Comparison of ENCODE assay signal across 8 mouse cellular contexts in genomic region chr1:91436380-91437082, GRCm38 (mm10). TPM values are rescaled to one million over a fixed set of nuclear protein-coding genes. Genes with fewer than 3 reads are reported as not detected.
A peak's percentile ranks its signal among the peaks of the same experiment; 100 is the strongest.
DNase-seq lines count a peak whose midpoint lies in the region; ATAC-seq and TF ChIP-seq lines count a peak whose summit lies in the region.

No protein-coding gene starts in this region.

- H3K9ac ChIP-seq in hindbrain, embryonic 14.5 days, result no peak overlapping the region
- H3K9ac ChIP-seq in CH12.LX (ENCODE audit: insufficient read depth, low read depth), result no peak overlapping the region
- peak overlapping the region; percentile 41 for H3K9ac ChIP-seq in heart, embryonic 16.5 days (ENCODE audit: low read length)

- TF ChIP-seq RAD21 in CH12.LX (IDR thresholded peaks at IDR 0.05; ENCODE audit: low read depth, low read length), result no peak

- no peak for TF ChIP-seq POLR2A in CH12.LX (IDR thresholded peaks at IDR 0.05; ENCODE audit: low read depth, low read length)

- peak; percentile 54 for DNase-seq in hindbrain, embryonic 14.5 days (ENCODE audit: low spot score)
- no peak for DNase-seq in hindbrain, embryonic 10.5 days (ENCODE audit: low spot score)
- DNase-seq in CH12.LX (ENCODE audit: extremely low read depth), result no peak
- peak; percentile 61 to 75 for DNase-seq in cerebellum, postnatal 14 days
- DNase-seq in large intestine, adult 2 months (ENCODE audit: low read depth, low spot score), result peak; percentile 42
- DNase-seq in ovary, postnatal 14 days (ENCODE audit: low spot score), result peak; percentile 81
- no peak for DNase-seq in yolk sac, embryonic 10.5 days (ENCODE audit: low spot score)

- dilution Hi-C loops in CH12.LX (cut with MboI; ENCODE audit: extremely low pct_ligation_motif_present, extremely low pct_unique_long_range_greater_than_20kb, low sequenced_read_pairs), result no loop called here

- no peak overlapping the region for H3K4me2 ChIP-seq in hindbrain, embryonic 14.5 days (replicated peaks)
- H3K4me2 ChIP-seq in CH12.LX (ENCODE audit: insufficient read depth, low read depth, poor library complexity, severe bottlenecking), result no peak overlapping the region
- H3K4me2 ChIP-seq in heart, embryonic 16.5 days (ENCODE audit: low read depth, low read length), result no peak overlapping the region; the same call in 1 of the 2 replicates

- no peaks in the 10 kb centered on the region for H3K9me3 ChIP-seq in hindbrain, embryonic 14.5 days (ENCODE audit: control insufficient read depth, low read length)
- H3K9me3 ChIP-seq in hindbrain, embryonic 10.5 days, result no peaks in the 10 kb centered on the region
- no peaks in the 10 kb centered on the region for H3K9me3 ChIP-seq in CH12.LX (replicated peaks; ENCODE audit: low read length)
- no peaks in the 10 kb centered on the region for H3K9me3 ChIP-seq in heart, embryonic 16.5 days (replicated peaks; ENCODE audit: control insufficient read depth, low read length)

- no peaks in the 10 kb centered on the region for H3K79me2 ChIP-seq in CH12.LX (replicated peaks; ENCODE audit: control insufficient read depth, extremely low read depth, insufficient read depth, poor library complexity, severe bottlenecking)

- in situ Hi-C loops in CH12.LX (cut with MboI; ENCODE audit: low pct_ligation_motif_present, low pct_unique_long_range_greater_than_20kb, low sequenced_read_pairs), result no loop called here

- WGBS in hindbrain, embryonic 14.5 days, result 70% methylated on average over 6 of the region's 6 CpGs
- WGBS in hindbrain, embryonic 10.5 days, result 86% methylated on average over 6 of the region's 6 CpGs
- 37% methylated on average over 6 of the region's 6 CpGs for WGBS in heart, embryonic 16.5 days
- 21% methylated on average over 6 of the region's 6 CpGs for WGBS in large intestine, adult 2 months

- peaks cover 13% of the 10 kb centered on the region; the same call in 1 of the 2 replicates for H3K4me1 ChIP-seq in hindbrain, embryonic 14.5 days (replicated peaks; ENCODE audit: control insufficient read depth, insufficient read depth, low read length)
- no peaks in the 10 kb centered on the region for H3K4me1 ChIP-seq in hindbrain, embryonic 10.5 days (replicated peaks)
- H3K4me1 ChIP-seq in CH12.LX (ENCODE audit: control insufficient read depth in 1 of 2, insufficient read depth in 2 of 2), result peaks cover 16 to 36% of the 10 kb centered on the region in 2 experiments
- peaks cover 25% of the 10 kb centered on the region for H3K4me1 ChIP-seq in heart, embryonic 16.5 days (ENCODE audit: control insufficient read depth, insufficient read depth, low read length)

- TF ChIP-seq CTCF in CH12.LX (conservative IDR thresholded peaks at IDR 0.05 in 1 of 2, IDR thresholded peaks at IDR 0.05 in 1 of 2; ENCODE audit: low read depth in 2 of 2, low read length in 2 of 2), result no peak

- no peaks in the 10 kb centered on the region for H3K27me3 ChIP-seq in hindbrain, embryonic 14.5 days (ENCODE audit: control insufficient read depth, insufficient read depth, low read length)
- H3K27me3 ChIP-seq in hindbrain, embryonic 10.5 days (ENCODE audit: insufficient read depth, poor library complexity, severe bottlenecking), result no peaks in the 10 kb centered on the region
- no peaks in the 10 kb centered on the region for H3K27me3 ChIP-seq in CH12.LX (replicated peaks)
- H3K27me3 ChIP-seq in heart, embryonic 16.5 days (ENCODE audit: control insufficient read depth, insufficient read depth, low read length), result no peaks in the 10 kb centered on the region

- no peak for TF ChIP-seq EP300 in CH12.LX (IDR thresholded peaks at IDR 0.05; ENCODE audit: low read length)

- H3K27ac ChIP-seq in hindbrain, embryonic 14.5 days, result peak overlapping the region; percentile 7; the same call in 1 of the 2 replicates
- H3K27ac ChIP-seq in hindbrain, embryonic 10.5 days, result no peak overlapping the region
- H3K27ac ChIP-seq in CH12.LX (ENCODE audit: insufficient read depth, low read depth), result no peak overlapping the region; the same call in 1 of the 2 replicates
- H3K27ac ChIP-seq in heart, embryonic 16.5 days (ENCODE audit: low read length), result peak overlapping the region; percentile 89

- no peak overlapping the region for H3K4me3 ChIP-seq in hindbrain, embryonic 14.5 days (replicated peaks; ENCODE audit: low read length)
- no peak overlapping the region for H3K4me3 ChIP-seq in hindbrain, embryonic 10.5 days
- H3K4me3 ChIP-seq in CH12.LX (replicated peaks in 1 of 3; ENCODE audit: low read depth in 2 of 3, low read length in 2 of 3, poor library complexity in 1 of 3), result no peak overlapping the region
- H3K4me3 ChIP-seq in heart, embryonic 16.5 days (ENCODE audit: low read length), result no peak overlapping the region

- peaks cover 56% of the 10 kb centered on the region for H3K36me3 ChIP-seq in hindbrain, embryonic 14.5 days (replicated peaks; ENCODE audit: control insufficient read depth, insufficient read depth)
- H3K36me3 ChIP-seq in hindbrain, embryonic 10.5 days, result no peaks in the 10 kb centered on the region
- H3K36me3 ChIP-seq in CH12.LX (replicated peaks in 1 of 2; ENCODE audit: control insufficient read depth in 1 of 2, insufficient read depth in 1 of 2, low read length in 1 of 2), result peaks cover 39 to 68% of the 10 kb centered on the region in 2 experiments
- peaks cover 25% of the 10 kb centered on the region for H3K36me3 ChIP-seq in heart, embryonic 16.5 days (ENCODE audit: control insufficient read depth, insufficient read depth)

- ATAC-seq in hindbrain, embryonic 14.5 days (ENCODE audit: low FRiP score), result peak; percentile 48; the same call in 1 of the 2 replicates
- ATAC-seq in heart, embryonic 16.5 days (replicated peaks; ENCODE audit: extremely low read depth, insufficient read depth, low FRiP score), result peak; percentile 92

TF ChIP-seq in CH12.LX, 34 proteins besides CTCF, POLR2A, EP300 and RAD21 (continues in another document):
- TF ChIP-seq USF2 (conservative IDR thresholded peaks at IDR 0.05; ENCODE audit: low read depth, low read length) (no peak), SIN3A (IDR thresholded peaks at IDR 0.05; ENCODE audit: low read length) (peak; percentile 60), ZNF384 (IDR thresholded peaks at IDR 0.05; ENCODE audit: low read depth, low read length) (no peak), ZMIZ1 (IDR thresholded peaks at IDR 0.05; ENCODE audit: low read depth, low read length) (no peak), JUND (conservative IDR thresholded peaks at IDR 0.05; ENCODE audit: low read depth, low read length) (no peak), SMC3 (IDR thresholded peaks at IDR 0.05; ENCODE audit: low read depth, low read length) (no peak), NELFE (IDR thresholded peaks at IDR 0.05; ENCODE audit: low read depth, low read length) (no peak), E2F4 (IDR thresholded peaks at IDR 0.05; ENCODE audit: insufficient replicate concordance, low read depth, low read length) (no peak), PAX5 (IDR thresholded peaks at IDR 0.05; ENCODE audit: low read length) (no peak), MAZ (IDR thresholded peaks at IDR 0.05; ENCODE audit: low read depth, low read length) (0 out of 2 replicates have a peak, but pooled peaks have one; percentile 17), ZC3H11A (IDR thresholded peaks at IDR 0.05; ENCODE audit: low read depth, low read length) (no peak), MXI1 (IDR thresholded peaks at IDR 0.05; ENCODE audit: low read depth, low read length) (no peak; the same call in 1 of the 2 replicates), JUN (IDR thresholded peaks at IDR 0.05; ENCODE audit: insufficient read depth, low read depth, low read length) (no peak), BHLHE40 (IDR thresholded peaks at IDR 0.05; ENCODE audit: low read depth, low read length) (peak; percentile 29; the same call in 1 of the 2 replicates), MEF2A (IDR thresholded peaks at IDR 0.05; ENCODE audit: borderline replicate concordance, low read depth, low read length) (peak; percentile 65; the same call in 1 of the 2 replicates), UBTF (IDR thresholded peaks at IDR 0.05; ENCODE audit: low read depth, low read length) (no peak)

RNA-seq across cellular contexts. Expression of gene Per2, which starts 22.6 kb away (rescaled TPM):
- polyA plus RNA-seq in hindbrain, embryonic 14.5 days (2014; fragmentation: Nextera tagmentation; extraction: Ambion mirVana), result 3.5 and 5.2 TPM in 2 replicates
- polyA plus RNA-seq in hindbrain, embryonic 10.5 days (2016; fragmentation: Nextera tagmentation; extraction: Ambion mirVana), result 1.9 and 2.4 TPM in 2 replicates
- total RNA-seq in CH12.LX (2012; rRNA removed) (4.2 and 4.7 TPM in 2 replicates), CH12.LX (2014; rRNA removed) (2.7 and 2.8 TPM in 2 replicates)
- 5.2 and 5.8 TPM in 2 replicates for polyA plus RNA-seq in CH12.LX (2012; ENCODE audit: insufficient read length, low read depth)
- 4.9 and 6.2 TPM in 2 replicates for polyA plus RNA-seq in heart, embryonic 16.5 days (2015; fragmentation: Nextera tagmentation; extraction: Ambion mirVana)
- polyA plus RNA-seq in large intestine, adult 2 months (2012; rRNA removed), result 4.6 and 5.4 TPM in 2 replicates

RNA-seq across cellular contexts. Expression of gene Hes6, which starts 22.7 kb away (rescaled TPM):
- polyA plus RNA-seq in hindbrain, embryonic 14.5 days (2014; fragmentation: Nextera tagmentation; extraction: Ambion mirVana), result 125 and 129 TPM in 2 replicates
- 285 and 401 TPM in 2 replicates for polyA plus RNA-seq in hindbrain, embryonic 10.5 days (2016; fragmentation: Nextera tagmentation; extraction: Ambion mirVana)
- 25.7 and 32.7 TPM in 2 replicates for total RNA-seq in CH12.LX (2012; rRNA removed)
- 14.6 and 15.4 TPM in 2 replicates for total RNA-seq in CH12.LX (2014; rRNA removed)
- polyA plus RNA-seq in CH12.LX (2012; ENCODE audit: insufficient read length, low read depth), result 21.1 and 21.4 TPM in 2 replicates
- polyA plus RNA-seq in heart, embryonic 16.5 days (2015; fragmentation: Nextera tagmentation; extraction: Ambion mirVana), result 105 and 117 TPM in 2 replicates
- 67.3 and 69.0 TPM in 2 replicates for polyA plus RNA-seq in large intestine, adult 2 months (2012; rRNA removed)

RNA-seq across cellular contexts. Expression of gene Ilkap, which starts 37.9 kb away (rescaled TPM):
- 132 and 143 TPM in 2 replicates for polyA plus RNA-seq in hindbrain, embryonic 14.5 days (2014; fragmentation: Nextera tagmentation; extraction: Ambion mirVana)
- 165 and 173 TPM in 2 replicates for polyA plus RNA-seq in hindbrain, embryonic 10.5 days (2016; fragmentation: Nextera tagmentation; extraction: Ambion mirVana)
- total RNA-seq in CH12.LX (2012; rRNA removed) (77.9 and 98.8 TPM in 2 replicates), CH12.LX (2014; rRNA removed) (79.1 and 100 TPM in 2 replicates)
- 101 and 115 TPM in 2 replicates for polyA plus RNA-seq in CH12.LX (2012; ENCODE audit: insufficient read length, low read depth)
- polyA plus RNA-seq in heart, embryonic 16.5 days (2015; fragmentation: Nextera tagmentation; extraction: Ambion mirVana), result 112 and 113 TPM in 2 replicates
- polyA plus RNA-seq in large intestine, adult 2 months (2012; rRNA removed), result 38.8 and 39.2 TPM in 2 replicates

RNA-seq across cellular contexts. Expression of gene Traf3ip1, which starts 57.9 kb away (rescaled TPM):
- polyA plus RNA-seq in hindbrain, embryonic 14.5 days (2014; fragmentation: Nextera tagmentation; extraction: Ambion mirVana), result 6.5 and 7.6 TPM in 2 replicates
- polyA plus RNA-seq in hindbrain, embryonic 10.5 days (2016; fragmentation: Nextera tagmentation; extraction: Ambion mirVana), result 9.3 and 11.0 TPM in 2 replicates
- total RNA-seq in CH12.LX (2012; rRNA removed) (5.0 and 5.5 TPM in 2 replicates), CH12.LX (2014; rRNA removed) (5.1 and 5.9 TPM in 2 replicates)
- polyA plus RNA-seq in CH12.LX (2012; ENCODE audit: insufficient read length, low read depth), result 7.5 and 10.0 TPM in 2 replicates
- 5.5 and 5.7 TPM in 2 replicates for polyA plus RNA-seq in heart, embryonic 16.5 days (2015; fragmentation: Nextera tagmentation; extraction: Ambion mirVana)
- polyA plus RNA-seq in large intestine, adult 2 months (2012; rRNA removed), result 4.5 and 5.3 TPM in 2 replicates

Comparison
In these comparisons a context has a peak if more than half of its experiments do, and no peak if none do; other contexts are left out.
1. DNase-seq: peak in hindbrain, embryonic 14.5 days (single experiment), cerebellum, postnatal 14 days (2 of 2), large intestine, adult 2 months (single experiment) and ovary, postnatal 14 days (single experiment); none in hindbrain, embryonic 10.5 days (single experiment), CH12.LX (single experiment) and yolk sac, embryonic 10.5 days (single experiment).
2. H3K27ac ChIP-seq: peak in hindbrain, embryonic 14.5 days (single experiment) and heart, embryonic 16.5 days (single experiment); none in hindbrain, embryonic 10.5 days (single experiment) and CH12.LX (single experiment).